Mouse (Mus musculus) hindlimb bud, embryonic 11.5 days (tissue): ENCODE data around the gene Uqcr11.

Source experiments
- DNase-seq: peaks from one replicate; pipeline ENCODE4 v3.0.0-alpha.2; 2012; ENCODE audit warnings: low read depth, low spot score; ENCODE audit errors: extremely low spot score

Gene Uqcr11

GRCm38 (mm10) chr10:80406684-80407501 lies at the start of gene Uqcr11:
Gene Uqcr11 (minus strand): TSS chr10:80406830.
- peak; percentile 73 for DNase-seq

GRCm38 (mm10) chr10:80455697-80456096 lies 49.1 kb upstream of the Uqcr11 start:
- no peak for DNase-seq

GRCm38 (mm10) chr10:80454781-80455180 lies 48.2 kb upstream of the Uqcr11 start:
- no peak for DNase-seq

GRCm38 (mm10) chr10:80453601-80454000 lies 47.0 kb upstream of the Uqcr11 start:
- no peak for DNase-seq

GRCm38 (mm10) chr10:80450599-80450998 lies 44.0 kb upstream of the Uqcr11 start:
- DNase-seq, result no peak

- peak; percentile 67 for DNase-seq
These were observed 39.4 kb upstream of the Uqcr11 start for GRCm38 (mm10) chr10:80445898-80446601.

- no peak for DNase-seq
These were observed 38.4 kb upstream of the Uqcr11 start for GRCm38 (mm10) chr10:80445052-80445451.

- DNase-seq, result no peak
These were observed 37.9 kb upstream of the Uqcr11 start for GRCm38 (mm10) chr10:80444339-80445045.

GRCm38 (mm10) chr10:80443575-80444278 lies 37.1 kb upstream of the Uqcr11 start:
- DNase-seq, result no peak

- no peak for DNase-seq
These were observed 36.4 kb upstream of the Uqcr11 start for GRCm38 (mm10) chr10:80442989-80443388.

GRCm38 (mm10) chr10:80441598-80441997 lies 35.0 kb upstream of the Uqcr11 start:
- DNase-seq, result no peak

GRCm38 (mm10) chr10:80440031-80440430 lies 33.4 kb upstream of the Uqcr11 start:
- no peak for DNase-seq

GRCm38 (mm10) chr10:80437973-80438372 lies 31.3 kb upstream of the Uqcr11 start:
- no peak for DNase-seq

GRCm38 (mm10) chr10:80436276-80436675 lies 29.6 kb upstream of the Uqcr11 start:
- no peak for DNase-seq

- DNase-seq, result no peak
These were observed 29.1 kb upstream of the Uqcr11 start for GRCm38 (mm10) chr10:80435764-80436163.

- DNase-seq, result no peak
These were observed 28.2 kb upstream of the Uqcr11 start for GRCm38 (mm10) chr10:80434823-80435222.

GRCm38 (mm10) chr10:80434233-80434592 lies 27.6 kb upstream of the Uqcr11 start:
- no peak for DNase-seq

- peak; percentile 99 for DNase-seq
These were observed 27.0 kb upstream of the Uqcr11 start, which contains the start of gene Tcf3 for GRCm38 (mm10) chr10:80433513-80434232. Gene Tcf3 (minus strand): TSS chr10:80433647.

GRCm38 (mm10) chr10:80432936-80433512 lies 26.4 kb upstream of the Uqcr11 start:
- no peak for DNase-seq

GRCm38 (mm10) chr10:80432387-80432785 lies 25.8 kb upstream of the Uqcr11 start:
- DNase-seq, result no peak
